In genomic region chr3:81917354-81917935, GRCm38 (mm10) we compare ENCODE assay signal across 27 mouse cellular contexts. TPM values are rescaled to one million over a fixed set of nuclear protein-coding genes. Genes with fewer than 3 reads are reported as not detected.
DNase-seq lines count a peak whose midpoint lies in the region; ATAC-seq and TF ChIP-seq lines count a peak whose summit lies in the region.
"Had no signal": no experiment of that assay in that cellular context is flagged by ENCODE, and none has a peak within 500 bp of the region (broad histone marks: within the 10 kb centered on the region; RNA-seq: fewer than 3 reads in every experiment).

No protein-coding gene starts in this region.

- H3K27me3 ChIP-seq in forebrain, embryonic 16.5 days (replicated peaks; ENCODE audit: control insufficient read depth, insufficient read depth, low read length): no peaks in the 10 kb centered on the region
- no peaks in the 10 kb centered on the region for H3K27me3 ChIP-seq in forebrain, embryonic 11.5 days (ENCODE audit: control insufficient read depth, insufficient read depth, low read length)
- H3K27me3 ChIP-seq in midbrain, embryonic 14.5 days (ENCODE audit: control insufficient read depth, insufficient read depth, low read length): no peaks in the 10 kb centered on the region
- no peaks in the 10 kb centered on the region for H3K27me3 ChIP-seq in midbrain, postnatal 0 days (ENCODE audit: insufficient read depth, low read length)
- H3K27me3 ChIP-seq: heart, embryonic 12.5 days; liver, embryonic 13.5 days; midbrain, embryonic 12.5 days; neural tube, embryonic 15.5 days had no signal

- intact Hi-C loops in left cerebral cortex, postnatal 10 days (cut with DNase I): loop anchor here (10.0 kb wide), 1 partner anchor 113 kb away; no protein-coding TSS in a partner anchor

- H3K9me3 ChIP-seq in forebrain, embryonic 16.5 days (ENCODE audit: control insufficient read depth, low read length): no peaks in the 10 kb centered on the region
- H3K9me3 ChIP-seq in forebrain, embryonic 11.5 days (ENCODE audit: control insufficient read depth, low read length): no peaks in the 10 kb centered on the region
- H3K9me3 ChIP-seq in midbrain, embryonic 14.5 days (ENCODE audit: control insufficient read depth, low read length): no peaks in the 10 kb centered on the region
- no peaks in the 10 kb centered on the region for H3K9me3 ChIP-seq in midbrain, postnatal 0 days (ENCODE audit: low read length)
- H3K9me3 ChIP-seq: embryonic facial prominence, embryonic 10.5 days; heart, embryonic 12.5 days; liver, embryonic 13.5 days; midbrain, embryonic 12.5 days; neural tube, embryonic 15.5 days had no signal

- H3K4me3 ChIP-seq in forebrain, embryonic 16.5 days (replicated peaks; ENCODE audit: low read length): no peak overlapping the region
- H3K4me3 ChIP-seq in forebrain, embryonic 11.5 days (ENCODE audit: low read depth, low read length): no peak overlapping the region
- no peak overlapping the region for H3K4me3 ChIP-seq in midbrain, embryonic 14.5 days (replicated peaks; ENCODE audit: low read depth, low read length)
- no peak overlapping the region for H3K4me3 ChIP-seq in midbrain, postnatal 0 days (ENCODE audit: low read depth, low read length)
- H3K4me3 ChIP-seq: embryonic facial prominence, embryonic 10.5 days; heart, embryonic 12.5 days; liver, embryonic 13.5 days; midbrain, embryonic 12.5 days; neural tube, embryonic 15.5 days had no signal

- no peak overlapping the region for H3K9ac ChIP-seq in forebrain, embryonic 16.5 days (replicated peaks; ENCODE audit: low read depth, low read length)
- H3K9ac ChIP-seq in forebrain, embryonic 11.5 days (ENCODE audit: low read length): no peak overlapping the region
- no peak overlapping the region for H3K9ac ChIP-seq in midbrain, embryonic 14.5 days (replicated peaks; ENCODE audit: low read length)
- H3K9ac ChIP-seq in midbrain, postnatal 0 days (replicated peaks; ENCODE audit: low read length, poor library complexity, severe bottlenecking): no peak overlapping the region
- H3K9ac ChIP-seq: heart, embryonic 12.5 days; liver, embryonic 13.5 days; midbrain, embryonic 12.5 days; neural tube, embryonic 15.5 days had no signal

- TF ChIP-seq CTCF in midbrain, postnatal 0 days (IDR thresholded peaks at IDR 0.05): no peak

- peaks cover 12% of the 10 kb centered on the region for H3K4me1 ChIP-seq in forebrain, embryonic 16.5 days (replicated peaks; ENCODE audit: control insufficient read depth, insufficient read depth, low read length)
- H3K4me1 ChIP-seq in forebrain, embryonic 11.5 days (replicated peaks; ENCODE audit: control insufficient read depth, insufficient read depth, low read length): no peaks in the 10 kb centered on the region
- H3K4me1 ChIP-seq in midbrain, embryonic 14.5 days (ENCODE audit: control insufficient read depth, insufficient read depth, low read length): no peaks in the 10 kb centered on the region
- no peaks in the 10 kb centered on the region for H3K4me1 ChIP-seq in midbrain, postnatal 0 days (ENCODE audit: insufficient read depth, low read length)
- H3K4me1 ChIP-seq: embryonic facial prominence, embryonic 10.5 days; liver, embryonic 13.5 days; midbrain, embryonic 12.5 days; neural tube, embryonic 15.5 days had no signal

- DNase-seq in forebrain, embryonic 11.5 days (ENCODE audit: low spot score): no peak
- DNase-seq in midbrain, embryonic 14.5 days: no peak
- DNase-seq in midbrain, postnatal 0 days (ENCODE audit: low spot score): no peak
- peak; percentile 56 for DNase-seq in brain, adult 2 months (ENCODE audit: low read depth, low spot score)
- no peak for DNase-seq in adrenal gland, postnatal 4 days (ENCODE audit: low spot score in 2 of 2)
- DNase-seq in left cerebral cortex, postnatal 10 days (ENCODE audit: extremely low spot score in 1 of 2, low spot score in 2 of 2): no peak
- no peak for DNase-seq in layer of hippocampus, adult 8-10 months (ENCODE audit: low spot score in 2 of 2)
- DNase-seq: adrenal gland, postnatal 14 days; B cell, adult 2 months; cerebellum, adult 9-10 months; gastrocnemius, postnatal 14 days; heart, postnatal 10 days; kidney, postnatal 4 days; layer of hippocampus, adult 9-11 months; liver, embryonic 13.5 days; lung, adult 2 months; lung, postnatal 14 days had no signal

- no peak overlapping the region for H3K27ac ChIP-seq in forebrain, embryonic 16.5 days (ENCODE audit: low read length)
- H3K27ac ChIP-seq in forebrain, embryonic 11.5 days (ENCODE audit: low read depth, low read length): no peak overlapping the region
- 0 out of 2 replicates have a peak overlapping the region, but pooled peaks have one; percentile 27 for H3K27ac ChIP-seq in midbrain, embryonic 14.5 days (replicated peaks; ENCODE audit: low read depth, low read length)
- no peak overlapping the region for H3K27ac ChIP-seq in midbrain, postnatal 0 days (ENCODE audit: low read depth, low read length)
- H3K27ac ChIP-seq: embryonic facial prominence, embryonic 10.5 days; liver, embryonic 13.5 days; midbrain, embryonic 12.5 days; neural tube, embryonic 15.5 days had no signal

- no peak overlapping the region for H3K4me2 ChIP-seq in forebrain, embryonic 16.5 days (ENCODE audit: low read length)
- H3K4me2 ChIP-seq in forebrain, embryonic 11.5 days (ENCODE audit: low read depth, low read length, severe bottlenecking): no peak overlapping the region
- no peak overlapping the region for H3K4me2 ChIP-seq in midbrain, embryonic 14.5 days (ENCODE audit: low read length)
- H3K4me2 ChIP-seq in midbrain, postnatal 0 days (ENCODE audit: low read depth, low read length, poor library complexity, severe bottlenecking): no peak overlapping the region
- H3K4me2 ChIP-seq: heart, embryonic 12.5 days; liver, embryonic 13.5 days; midbrain, embryonic 12.5 days; neural tube, embryonic 15.5 days had no signal

- ATAC-seq in forebrain, embryonic 16.5 days: peak; percentile 9; the same call in 1 of the 2 replicates
- ATAC-seq in forebrain, embryonic 11.5 days (replicated peaks; ENCODE audit: low FRiP score): no peak
- ATAC-seq in midbrain, embryonic 14.5 days (ENCODE audit: low FRiP score, low TSS enrichment): no peak
- ATAC-seq in midbrain, postnatal 0 days (ENCODE audit: low FRiP score): no peak
- ATAC-seq: forebrain, embryonic 14.5 days; intestine, postnatal 0 days had no signal

- WGBS in forebrain, embryonic 16.5 days: 84% methylated on average over 3 of the region's 3 CpGs
- 81% methylated on average over 3 of the region's 3 CpGs for WGBS in forebrain, embryonic 11.5 days
- 92% methylated on average over 3 of the region's 3 CpGs for WGBS in midbrain, embryonic 14.5 days
- WGBS in midbrain, postnatal 0 days: 86% methylated on average over 3 of the region's 3 CpGs

- no peaks in the 10 kb centered on the region for H3K36me3 ChIP-seq in forebrain, embryonic 16.5 days (ENCODE audit: control insufficient read depth, insufficient read depth)
- no peaks in the 10 kb centered on the region for H3K36me3 ChIP-seq in forebrain, embryonic 11.5 days (ENCODE audit: control insufficient read depth, insufficient read depth, low read length)
- H3K36me3 ChIP-seq in midbrain, embryonic 14.5 days (ENCODE audit: control insufficient read depth, insufficient read depth, low read length): no peaks in the 10 kb centered on the region
- no peaks in the 10 kb centered on the region for H3K36me3 ChIP-seq in midbrain, postnatal 0 days (ENCODE audit: insufficient read depth, low read length)
- H3K36me3 ChIP-seq: embryonic facial prominence, embryonic 10.5 days; heart, embryonic 12.5 days; liver, embryonic 13.5 days; midbrain, embryonic 12.5 days; neural tube, embryonic 15.5 days had no signal

RNA-seq across cellular contexts. Expression of gene Ctso, which starts 15.0 kb away (rescaled TPM):
- 6.8 and 7.7 TPM in 2 replicates for polyA plus RNA-seq in forebrain, embryonic 16.5 days (2015; fragmentation: Nextera tagmentation; extraction: Ambion mirVana)
- polyA plus RNA-seq in forebrain, embryonic 11.5 days (2014; fragmentation: Nextera tagmentation; extraction: Ambion mirVana): 5.2 and 5.8 TPM in 2 replicates
- polyA plus RNA-seq in midbrain, embryonic 14.5 days (2014; fragmentation: Nextera tagmentation; extraction: Ambion mirVana): 5.1 and 7.1 TPM in 2 replicates
- total RNA-seq in midbrain, postnatal 0 days (2014; rRNA removed): 8.6 and 8.8 TPM in 2 replicates
- 11.2 and 12.0 TPM in 2 replicates for polyA plus RNA-seq in midbrain, postnatal 0 days (2015; fragmentation: Nextera tagmentation; extraction: Ambion mirVana)
- total RNA-seq in adrenal gland, postnatal 4 days (2021): 10 to 100 TPM; 50.8 to 54.8 TPM
- total RNA-seq in left cerebral cortex, postnatal 10 days (2021): 10 to 100 TPM; 10.6 to 10.7 TPM
- total RNA-seq in layer of hippocampus, adult 8-10 months (2022): 10 to 100 TPM; 18.2 to 26.1 (median 22.2) TPM

RNA-seq across cellular contexts. Expression of gene Tdo2, which starts 58.6 kb away (rescaled TPM):
- 0.97 and 1.3 TPM in 2 replicates for polyA plus RNA-seq in forebrain, embryonic 16.5 days (2015; fragmentation: Nextera tagmentation; extraction: Ambion mirVana)
- polyA plus RNA-seq in forebrain, embryonic 11.5 days (2014; fragmentation: Nextera tagmentation; extraction: Ambion mirVana): not detected in 2 replicates
- polyA plus RNA-seq in midbrain, embryonic 14.5 days (2014; fragmentation: Nextera tagmentation; extraction: Ambion mirVana): 0.25 TPM in 1 of 2 replicates, not detected in the other
- total RNA-seq in midbrain, postnatal 0 days (2014; rRNA removed): not detected in 2 replicates
- 0.19 and 0.28 TPM in 2 replicates for polyA plus RNA-seq in midbrain, postnatal 0 days (2015; fragmentation: Nextera tagmentation; extraction: Ambion mirVana)
- 1 to 10 TPM in 1 of 2 experiments, under 1 TPM in 1; 0.22 to 4.4 TPM for total RNA-seq in adrenal gland, postnatal 4 days (2021)
- total RNA-seq in left cerebral cortex, postnatal 10 days (2021): 1 to 10 TPM; 2.0 to 2.3 TPM
- 10 to 100 TPM in 1 of 4 experiments, 1 to 10 TPM in 3; 8.7 to 12.8 (median 9.5) TPM for total RNA-seq in layer of hippocampus, adult 8-10 months (2022)
- total RNA-seq: gastrocnemius, postnatal 14 days; heart, adult 18-20 months; heart, postnatal 10 days; megakaryocyte, adult 5-6 weeks; MEL had no signal
- polyA plus RNA-seq: midbrain, embryonic 12.5 days had no signal
